Mouse (Mus musculus): ENCODE data around the gene Prkag1.

Gene Prkag1

GRCm38 (mm10) chr15:98852733-98853132, 21.4 kb upstream of the Prkag1 start:
- peak in 1 of 2 experiments; percentile 39 for DNase-seq

GRCm38 (mm10) chr15:98852071-98852470, 20.8 kb upstream of the Prkag1 start:
- DNase-seq: no peak

- peak in 1 of 2 experiments; percentile 39 for DNase-seq
Measured at GRCm38 (mm10) chr15:98851229-98851818, 20.0 kb upstream of the Prkag1 start.

GRCm38 (mm10) chr15:98850668-98851067, 19.3 kb upstream of the Prkag1 start:
- DNase-seq: no peak

GRCm38 (mm10) chr15:98849956-98850600, 18.8 kb upstream of the Prkag1 start:
- DNase-seq: no peak

GRCm38 (mm10) chr15:98849165-98849564, 17.8 kb upstream of the Prkag1 start:
- DNase-seq: no peak

GRCm38 (mm10) chr15:98846140-98846539, 14.8 kb upstream of the Prkag1 start:
- peak in 1 of 2 experiments; percentile 41 for DNase-seq

- DNase-seq: no peak
Measured at GRCm38 (mm10) chr15:98845149-98845548, 13.8 kb upstream of the Prkag1 start.

- peak in 1 of 2 experiments; percentile 32 for DNase-seq
Measured at GRCm38 (mm10) chr15:98843595-98844223, 12.4 kb upstream of the Prkag1 start.

- peak in 1 of 2 experiments; percentile 53 for DNase-seq
Measured at GRCm38 (mm10) chr15:98839671-98840585, 8.6 kb upstream of the Prkag1 start.

GRCm38 (mm10) chr15:98839161-98839560, 7.8 kb upstream of the Prkag1 start:
- DNase-seq: no peak

- DNase-seq: no peak
Measured at GRCm38 (mm10) chr15:98837743-98838103, 6.4 kb upstream of the Prkag1 start.

GRCm38 (mm10) chr15:98837006-98837742, 5.9 kb upstream of the Prkag1 start:
- peak in 1 of 2 experiments; percentile 37 for DNase-seq

- DNase-seq: no peak
Measured at GRCm38 (mm10) chr15:98835291-98835690, 4.0 kb upstream of the Prkag1 start.

GRCm38 (mm10) chr15:98834059-98834458, 2.7 kb upstream of the Prkag1 start:
- DNase-seq: peak in 1 of 2 experiments; percentile 37

GRCm38 (mm10) chr15:98833281-98833680, 2.0 kb upstream of the Prkag1 start:
- peak in 1 of 2 experiments; percentile 49 for DNase-seq

GRCm38 (mm10) chr15:98832161-98833058, 1.1 kb upstream of the Prkag1 start:
- no peak for DNase-seq

- DNase-seq: no peak
Measured at GRCm38 (mm10) chr15:98831684-98832035, 339 bp upstream of the Prkag1 start.

- DNase-seq: no peak
Measured at GRCm38 (mm10) chr15:98827611-98828011, 3.7 kb downstream of the Prkag1 start.

- DNase-seq: no peak
Measured at GRCm38 (mm10) chr15:98823434-98823833, 7.9 kb downstream of the Prkag1 start.

- DNase-seq: no peak
Measured at GRCm38 (mm10) chr15:98822147-98822546, 9.2 kb downstream of the Prkag1 start.

Data from kidney, postnatal 25 days (tissue).